ENCODE assay signal across 21 mouse cellular contexts in the genomic region with DNA sequence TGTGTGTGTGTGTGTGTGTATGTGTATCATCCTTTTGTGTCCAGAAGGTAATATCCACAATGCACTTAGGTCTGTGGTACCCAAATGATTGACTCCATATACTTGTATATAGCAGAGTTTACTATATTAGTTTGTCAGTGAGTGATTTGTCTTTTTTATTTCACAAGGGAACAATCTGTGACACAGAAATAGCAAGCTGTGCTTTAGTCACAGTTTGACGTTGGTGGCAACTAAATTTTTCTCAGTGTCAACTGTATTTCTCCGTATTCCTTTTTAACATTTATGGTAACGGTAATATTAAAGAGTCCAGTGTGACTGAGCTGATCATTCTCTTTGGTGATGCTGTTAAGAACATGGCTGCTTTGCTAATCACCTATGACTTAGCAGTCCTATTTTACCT.
A peak's percentile ranks its signal among the peaks of the same experiment; 100 is the strongest.
DNase-seq lines count a peak whose midpoint lies in the region; ATAC-seq lines count a peak whose summit lies in the region.
"Had no signal": no experiment of that assay in that cellular context is flagged by ENCODE, and none has a peak within 500 bp of the region (broad histone marks: within the 10 kb centered on the region; RNA-seq: fewer than 3 reads in every experiment).

No protein-coding gene starts in this region.

- ATAC-seq in frontal cortex, adult (ENCODE audit: low TSS enrichment): peak; percentile 76
- ATAC-seq: forebrain, embryonic 14.5 days; forebrain, postnatal 0 days; Patski had no signal

- no peak for DNase-seq in frontal cortex, postnatal 14 days (ENCODE audit: low spot score in 2 of 2)
- peak; percentile 18 for DNase-seq in layer of hippocampus, adult 9-10 months (ENCODE audit: low spot score)
- DNase-seq in layer of hippocampus, postnatal 36 days: no peak
- peak; percentile 7 for DNase-seq in right cerebral cortex, adult 18-20 months
- DNase-seq in right cerebral cortex, postnatal 4 days: no peak
- no peak for DNase-seq in Muller cell, postnatal 12 days (ENCODE audit: inconsistent ontology term)
- DNase-seq: adrenal gland, postnatal 10 days; adrenal gland, postnatal 36 days; cerebellum, adult 11 months; cerebellum, adult 2 months; cerebellum, adult 9-11 months; cerebellum, postnatal 25 days; forebrain, postnatal 0 days; gastrocnemius, postnatal 10 days; gastrocnemius, postnatal 36 days; heart, adult 2 months; heart, postnatal 14 days; heart, postnatal 4 days had no signal

Comparison
In these comparisons a context has a peak if more than half of its experiments do, and no peak if none do; other contexts are left out.
1. DNase-seq: peak in layer of hippocampus, adult 9-10 months (single experiment) and right cerebral cortex, adult 18-20 months (single experiment); none in frontal cortex, postnatal 14 days (0 of 2), layer of hippocampus, postnatal 36 days (0 of 2), right cerebral cortex, postnatal 4 days (single experiment) and Muller cell, postnatal 12 days (single experiment).